Mouse (Mus musculus) embryo, embryonic 9.5 days (tissue): ENCODE data around the gene 1700066M21Rik.

Source experiments
- DNase-seq: peaks from one replicate; pipeline ENCODE4 v3.0.0-alpha.2; 2017; ENCODE audit errors: extremely low spot score

Gene 1700066M21Rik

DNA sequence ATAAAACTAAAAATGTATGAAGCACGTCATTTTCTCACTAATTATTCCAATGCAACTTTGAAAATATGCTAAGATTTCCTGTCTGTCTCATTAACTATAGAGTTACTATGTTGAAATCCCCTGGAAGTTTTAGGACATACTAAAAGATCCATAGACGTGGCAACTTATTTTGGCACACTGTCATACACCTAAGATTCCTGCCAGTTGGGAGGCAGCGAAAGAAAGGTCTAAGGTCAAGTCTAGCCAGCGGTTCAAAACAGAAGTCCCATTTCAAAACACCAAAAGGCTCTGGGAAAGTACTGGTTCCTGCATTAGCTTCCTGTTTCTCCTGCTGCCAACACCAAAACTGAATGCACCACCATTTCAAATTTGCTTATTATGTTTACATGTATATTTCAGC is 15.0 kb downstream of the 1700066M21Rik start:
- DNase-seq, result no peak

DNA sequence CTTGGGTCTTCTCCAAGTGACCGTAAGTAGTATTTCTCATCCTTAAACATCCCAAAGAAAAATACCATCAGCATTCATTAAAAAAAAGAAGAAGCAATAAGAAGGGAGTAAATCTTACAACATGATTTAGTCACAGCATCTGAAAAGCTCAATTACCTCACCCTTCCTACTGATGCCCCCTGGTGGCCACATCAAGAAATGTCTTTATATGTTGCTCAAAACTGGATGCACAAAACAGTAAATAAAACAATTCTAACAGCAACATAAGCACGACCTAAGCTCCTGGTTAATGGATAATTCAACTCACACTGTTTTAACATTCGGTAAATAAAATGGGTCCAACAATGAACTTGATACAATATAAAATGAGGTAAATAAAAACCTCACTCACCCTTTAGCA is 16.6 kb downstream of the 1700066M21Rik start:
- DNase-seq, result peak; percentile 28

DNA sequence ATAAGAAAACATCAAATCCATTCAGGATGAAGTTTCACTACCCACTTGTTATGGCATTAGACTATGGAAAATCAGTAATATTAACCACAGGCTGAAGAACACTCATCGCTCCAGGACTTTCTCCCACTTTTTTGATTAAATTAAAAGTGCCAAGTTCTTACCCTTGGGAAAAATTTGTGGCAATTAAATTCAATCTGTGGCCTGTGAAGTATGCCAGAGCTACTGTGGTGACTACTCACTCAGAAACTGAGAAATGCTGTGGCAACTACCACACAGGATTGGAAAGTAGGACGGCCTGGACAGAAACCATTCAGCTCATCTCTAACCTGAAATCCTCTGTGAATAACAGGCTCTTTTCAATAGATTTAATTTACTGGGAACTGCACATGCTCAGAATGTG is 22.9 kb downstream of the 1700066M21Rik start:
- DNase-seq, result no peak

DNA sequence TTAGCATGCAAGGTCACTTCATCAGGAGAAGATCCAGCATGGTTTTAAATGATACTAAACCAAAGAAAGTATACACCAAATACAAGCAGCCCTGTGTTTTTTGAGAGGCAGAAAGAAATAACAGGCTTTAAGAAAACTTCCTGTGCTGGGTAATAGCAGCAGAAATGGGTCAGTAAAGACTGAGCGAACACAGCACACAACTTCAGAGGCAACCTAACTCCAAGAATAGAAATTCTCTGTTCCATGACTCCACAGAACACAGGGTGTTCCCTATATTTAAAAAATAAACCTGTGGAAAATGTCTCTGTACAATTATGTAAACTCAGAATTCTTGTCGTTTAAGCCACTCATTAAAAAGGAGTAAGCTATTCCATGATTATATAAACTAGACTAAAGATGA is 23.5 kb downstream of the 1700066M21Rik start:
- DNase-seq, result no peak

DNA sequence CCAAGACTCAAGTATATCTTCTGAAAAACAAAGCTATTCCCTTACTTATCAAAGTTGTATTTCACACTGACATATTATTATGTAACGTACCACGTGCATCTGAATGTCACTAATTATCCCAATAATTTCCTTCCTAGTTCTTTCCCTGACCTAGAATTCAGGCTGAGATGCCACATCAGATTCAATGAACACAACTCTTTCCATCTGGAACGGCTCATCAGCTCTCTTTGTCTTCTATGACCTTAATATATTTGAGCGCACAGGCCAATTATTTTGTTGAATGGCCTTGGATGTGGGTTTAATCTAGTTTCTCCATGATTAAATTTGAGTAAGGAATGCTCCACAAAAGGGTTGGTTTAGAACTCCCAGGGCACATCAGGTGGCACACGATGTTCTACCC is 24.7 kb downstream of the 1700066M21Rik start:
- no peak for DNase-seq

DNA sequence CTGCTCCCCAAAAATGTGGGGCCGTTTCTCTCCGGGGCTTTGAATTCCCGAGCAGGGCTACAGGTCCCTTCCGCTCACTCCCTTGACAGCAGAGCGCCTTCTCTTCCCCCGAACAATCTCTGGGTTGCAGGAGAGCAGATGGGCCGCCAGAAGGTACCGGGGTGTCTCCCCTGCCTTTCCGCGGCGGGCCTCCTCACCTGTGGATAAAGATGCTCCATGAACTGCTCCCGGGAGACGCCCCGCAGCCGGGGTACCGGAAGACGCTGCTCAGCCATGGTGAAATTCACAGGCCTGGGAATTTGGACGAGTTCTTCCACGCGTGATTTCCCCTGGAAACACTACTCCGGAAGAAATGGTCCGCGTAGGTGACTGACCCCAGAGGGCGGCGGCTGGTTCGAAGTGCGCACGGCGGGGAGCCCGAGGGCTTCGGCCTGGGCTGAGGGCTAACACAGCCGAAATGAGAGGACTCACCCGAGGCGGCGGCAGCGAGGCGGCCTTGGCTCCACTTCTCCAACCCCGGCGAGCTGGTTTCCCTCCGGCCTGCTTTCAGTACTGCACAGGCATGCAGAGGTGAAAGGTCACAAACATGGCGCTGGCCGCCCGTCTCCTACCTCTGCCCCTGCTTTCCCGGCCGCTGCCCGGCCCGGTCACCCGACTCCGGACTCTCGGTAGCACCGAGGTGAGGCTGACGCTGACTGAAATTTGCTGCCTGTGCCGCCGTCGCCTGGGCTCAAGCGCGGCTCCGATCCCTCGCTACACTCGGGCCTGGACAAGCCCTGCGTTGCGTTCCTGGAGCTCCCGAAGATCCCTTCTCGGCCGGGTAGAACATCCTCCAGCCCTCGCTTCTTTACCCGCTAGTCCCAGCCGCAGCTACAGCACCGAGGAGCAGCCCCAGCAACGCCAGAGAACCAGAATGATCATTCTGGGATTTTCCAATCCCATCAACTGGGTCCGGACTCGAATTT is 29.0 kb downstream of the 1700066M21Rik start, which contains the start of the genes Maip1 and Tyw5:
Maip1 (plus strand) TSS at position 142 of the 965 bp plus-strand sequence.
Tyw5 (minus strand) TSS at position 915 of the 965 bp plus-strand sequence.
- DNase-seq, result peak; percentile 89

DNA sequence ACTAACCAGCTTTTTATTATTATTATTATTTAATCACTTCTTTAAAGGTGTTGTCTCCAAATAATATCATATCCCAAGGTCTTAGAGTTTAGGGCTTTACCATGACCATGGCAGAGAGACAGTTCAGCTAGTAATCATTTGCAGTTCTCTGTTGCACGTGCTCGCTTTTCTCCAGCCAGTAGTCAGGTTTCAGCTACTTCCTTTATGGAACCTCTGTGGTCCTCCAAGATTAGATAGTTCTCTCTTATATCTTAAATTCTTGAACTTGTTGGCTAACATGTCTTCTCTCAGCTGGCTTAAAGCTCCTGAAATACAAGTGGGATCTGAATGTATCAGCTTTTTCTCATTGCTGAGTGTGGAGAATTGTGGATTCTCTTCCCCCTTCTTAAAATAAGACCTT is 31.6 kb downstream of the 1700066M21Rik start:
- no peak for DNase-seq

DNA sequence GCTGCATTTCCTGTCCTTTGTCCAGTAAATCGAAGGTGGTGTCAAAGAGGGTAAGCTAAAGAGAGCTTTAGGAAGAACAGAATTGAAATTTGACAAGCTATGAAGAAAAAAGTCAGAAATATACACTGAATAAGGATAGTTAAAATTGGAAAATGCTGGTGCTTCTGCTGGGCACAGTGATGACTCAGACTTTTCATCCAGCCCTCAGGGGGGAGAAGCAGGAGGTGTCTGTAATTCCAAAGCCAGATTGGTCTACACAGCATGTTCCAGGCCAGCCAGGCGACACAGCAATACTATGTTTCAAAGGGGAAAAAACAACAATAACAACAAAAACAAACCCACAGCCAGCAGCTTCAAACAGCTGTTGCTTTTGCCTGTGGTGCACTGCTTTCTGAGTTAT is 36.0 kb downstream of the 1700066M21Rik start:
- DNase-seq, result no peak

DNA sequence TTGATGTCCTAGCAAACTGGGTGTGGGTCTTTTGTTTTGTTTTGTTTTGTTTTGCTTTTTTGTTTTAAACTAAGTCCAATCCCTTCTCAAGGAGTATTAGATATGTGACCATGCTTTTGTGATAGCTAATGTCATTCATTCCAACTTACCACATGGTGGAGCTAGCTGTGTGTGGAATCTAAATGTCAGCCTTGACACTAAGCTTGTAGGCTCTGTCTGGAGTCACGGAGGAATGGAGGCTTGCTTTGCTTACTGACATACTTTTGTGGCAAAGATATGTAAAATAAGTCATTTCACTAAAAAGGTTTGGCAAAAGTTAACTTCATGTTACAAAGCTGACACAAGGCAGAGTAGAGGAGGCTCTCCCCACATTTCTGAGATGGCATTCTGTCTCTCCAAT is 46.3 kb downstream of the 1700066M21Rik start:
- DNase-seq, result peak; percentile 24

DNA sequence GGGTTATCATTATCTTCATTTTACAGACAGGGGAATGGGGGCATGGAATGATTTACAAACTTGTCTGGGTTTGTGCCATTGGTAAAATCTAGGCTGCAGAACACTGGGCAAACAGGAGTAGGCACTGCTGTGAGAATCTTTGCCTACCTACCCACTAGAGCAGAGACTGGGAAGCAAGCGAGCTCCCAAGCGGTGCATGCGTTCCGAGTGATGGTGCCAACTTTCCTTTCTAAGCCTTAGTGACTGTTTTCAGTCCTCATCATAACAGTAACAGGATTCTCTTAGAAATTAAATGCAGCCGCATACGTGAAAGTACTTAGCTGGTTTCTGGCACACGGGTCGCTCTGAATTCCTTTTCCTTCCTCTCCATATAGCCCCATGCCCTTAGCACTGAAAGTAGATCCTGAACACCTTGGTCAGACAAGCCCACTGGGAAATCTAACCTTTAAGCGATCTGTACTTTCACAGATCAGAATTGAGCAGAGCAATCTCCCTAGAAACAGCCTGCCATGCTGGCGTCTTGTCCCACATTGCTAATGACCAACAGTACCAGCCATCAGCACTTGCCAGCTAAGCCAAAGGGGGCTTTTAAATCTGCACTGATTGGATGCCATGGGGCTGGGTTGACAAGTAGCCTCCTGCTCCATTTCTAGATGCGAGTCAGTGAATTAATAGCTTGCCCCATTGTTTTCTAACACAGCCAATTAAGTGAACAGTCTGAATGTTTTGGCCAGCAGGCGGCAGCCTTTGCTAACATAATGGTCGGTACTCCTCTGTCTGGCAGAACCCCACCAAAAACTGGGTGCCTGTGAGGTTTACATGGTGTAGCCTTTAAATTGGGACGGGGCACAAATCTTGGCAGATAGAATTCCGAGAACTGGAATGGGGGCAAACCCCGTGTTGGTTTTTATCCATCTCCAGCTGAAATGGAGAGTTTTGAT is 51.2 kb downstream of the 1700066M21Rik start:
- DNase-seq, result peak; percentile 86

DNA sequence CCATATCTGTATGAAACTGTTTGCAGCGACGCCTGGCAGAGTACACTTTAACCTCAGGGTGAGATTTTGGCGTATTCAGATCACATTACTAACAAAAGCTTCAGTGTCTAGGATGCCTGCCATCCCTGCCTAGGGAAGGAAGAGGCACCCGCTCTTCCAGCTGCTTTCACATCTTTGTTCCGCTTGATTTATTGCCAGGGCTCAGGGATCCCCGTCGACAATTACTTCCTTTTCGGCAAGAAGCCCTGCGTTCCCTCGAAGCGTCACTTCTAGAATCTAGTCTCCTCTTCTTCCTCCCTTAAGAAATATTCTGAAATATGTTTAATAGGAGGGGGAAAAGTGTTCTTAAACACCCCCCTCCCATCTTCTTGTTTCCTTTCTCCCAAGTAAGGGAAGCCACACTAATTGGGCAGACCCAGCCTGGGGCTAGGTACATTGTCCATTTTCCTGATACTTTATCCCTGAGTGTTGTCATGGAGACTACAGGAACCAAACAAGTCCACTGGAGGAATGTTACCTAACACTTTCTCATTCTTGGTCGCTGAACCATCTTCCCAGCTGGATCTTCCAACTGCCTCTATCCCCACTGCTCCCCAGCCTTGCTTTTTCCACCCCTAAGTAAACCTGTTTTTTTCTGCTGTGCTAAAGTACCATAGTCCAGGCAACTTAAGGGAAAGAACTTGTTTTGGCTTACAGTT is 52.5 kb downstream of the 1700066M21Rik start:
- peak; percentile 70 for DNase-seq

DNA sequence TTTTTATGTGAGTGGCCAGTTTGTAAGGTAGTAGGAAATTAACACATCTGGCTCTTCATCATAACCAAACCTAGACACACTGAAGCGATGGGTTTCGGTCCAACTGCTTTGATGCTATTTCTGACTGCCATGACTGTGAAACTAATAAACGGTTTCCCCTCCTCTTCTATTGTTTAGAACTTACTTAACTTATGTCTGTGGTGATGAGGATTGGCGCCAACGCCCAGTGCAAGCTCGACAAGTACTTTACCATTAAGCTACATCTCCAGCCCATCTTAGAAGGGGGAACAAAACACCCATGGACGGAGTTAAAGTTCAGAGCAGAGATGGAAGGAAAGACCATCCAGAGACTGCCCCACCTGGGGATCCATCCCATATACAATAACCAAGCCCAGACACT is 55.7 kb downstream of the 1700066M21Rik start:
- DNase-seq, result no peak
